Mouse (Mus musculus) Muller cell, postnatal 12 days (primary cell): ENCODE measurements around the gene Vipr1.
A peak's percentile ranks its signal among the peaks of the same experiment; 100 is the strongest.
"Not testable (repeated sequence)": the region's sequence is repeated elsewhere in the genome, so short reads cannot be mapped to it uniquely, and the experiment has no call there.

Experiments
- DNase-seq: peaks from one replicate; pipeline ENCODE4 v3.0.0-alpha.2; 2015; ENCODE audit errors: inconsistent ontology term

The Vipr1 gene

DNA sequence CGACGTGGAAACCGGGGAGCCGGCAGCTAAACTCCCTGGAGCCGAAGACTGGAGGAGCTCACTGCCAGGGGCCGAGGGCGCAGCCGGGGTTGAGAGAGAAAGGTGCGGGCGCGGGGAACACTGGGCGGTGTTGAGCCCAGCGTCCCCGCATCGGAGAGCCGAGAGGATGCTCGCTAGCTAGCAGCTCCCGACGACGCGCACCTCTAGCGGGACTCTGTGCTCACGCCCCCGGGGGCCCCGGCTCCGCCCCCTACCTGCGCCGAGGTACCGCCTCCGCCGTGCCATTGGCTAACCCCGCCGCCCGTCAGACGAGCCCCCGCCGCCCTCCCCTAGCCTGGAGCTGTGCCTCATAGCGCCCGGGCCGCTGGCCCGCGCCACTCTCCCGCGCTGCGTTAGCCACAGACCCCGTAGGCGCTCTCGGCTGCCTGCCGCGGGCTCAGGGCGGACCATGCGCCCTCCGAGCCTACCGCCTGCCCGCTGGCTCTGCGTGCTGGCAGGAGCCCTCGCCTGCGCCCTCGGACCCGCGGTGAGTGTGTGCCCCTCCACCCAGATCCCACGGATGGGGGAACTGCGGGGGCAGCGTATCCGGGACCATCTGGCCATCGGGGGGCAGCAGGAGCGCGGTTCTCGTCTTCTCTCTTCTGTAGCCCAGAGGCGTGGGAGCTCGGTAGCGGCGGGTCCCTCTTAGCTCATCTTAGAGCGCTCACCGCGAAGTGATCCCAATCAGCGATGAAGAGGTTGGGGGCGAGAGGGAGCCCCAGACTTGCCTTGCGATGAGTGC lies at the start of gene Vipr1:
Vipr1 (plus strand) TSS at position 316 of the 781 bp plus-strand sequence.
- peak; percentile 71 for DNase-seq

DNA sequence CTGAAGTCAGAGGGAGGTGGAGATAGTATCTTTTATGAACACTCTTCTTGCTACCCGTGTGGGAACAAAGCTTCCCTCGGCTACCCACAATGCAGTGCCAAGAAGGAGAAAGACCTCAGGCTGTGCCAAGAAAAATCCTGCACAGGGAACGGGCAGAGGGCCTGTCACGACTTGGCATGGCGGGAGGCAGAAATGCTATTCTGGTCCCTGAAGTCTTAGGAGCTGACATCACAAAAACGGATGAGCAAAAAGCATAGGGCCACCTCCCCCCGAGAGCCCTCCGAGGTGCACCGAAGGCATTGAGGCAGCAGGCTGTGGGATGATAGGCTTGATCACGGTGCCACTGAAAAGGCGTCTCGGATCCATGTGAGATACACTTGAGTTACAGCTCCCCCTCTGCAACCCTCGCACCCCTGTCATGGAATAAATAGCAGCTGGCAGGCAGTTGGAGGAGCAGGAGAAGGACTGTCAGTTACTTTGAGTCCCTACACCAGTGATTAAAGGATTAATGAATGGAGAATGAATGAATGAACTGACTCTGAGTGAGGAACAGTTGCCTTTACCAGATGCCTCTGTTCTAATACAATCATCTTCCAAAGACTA lies 49.5 kb upstream of the Vipr1 start:
- no peak for DNase-seq

DNA sequence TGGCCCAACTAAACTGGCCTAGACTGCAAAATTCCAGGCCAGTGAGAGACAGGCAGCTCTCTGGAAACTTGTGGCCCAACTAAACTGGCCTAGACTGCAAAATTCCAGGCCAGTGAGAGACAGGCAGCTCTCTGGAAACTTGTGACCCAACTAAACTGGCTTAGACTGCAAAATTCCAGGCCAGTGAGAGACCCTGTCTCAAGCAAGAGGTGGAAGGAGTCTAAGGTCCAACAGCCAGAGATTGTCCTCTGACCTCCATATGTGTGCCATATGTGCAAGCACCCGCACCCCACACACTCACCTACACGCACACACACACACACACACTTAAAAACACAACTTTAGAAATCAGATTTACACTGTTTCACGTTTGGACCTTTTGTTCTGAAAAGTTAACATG lies 48.7 kb upstream of the Vipr1 start:
- DNase-seq, result not testable (repeated sequence)

DNA sequence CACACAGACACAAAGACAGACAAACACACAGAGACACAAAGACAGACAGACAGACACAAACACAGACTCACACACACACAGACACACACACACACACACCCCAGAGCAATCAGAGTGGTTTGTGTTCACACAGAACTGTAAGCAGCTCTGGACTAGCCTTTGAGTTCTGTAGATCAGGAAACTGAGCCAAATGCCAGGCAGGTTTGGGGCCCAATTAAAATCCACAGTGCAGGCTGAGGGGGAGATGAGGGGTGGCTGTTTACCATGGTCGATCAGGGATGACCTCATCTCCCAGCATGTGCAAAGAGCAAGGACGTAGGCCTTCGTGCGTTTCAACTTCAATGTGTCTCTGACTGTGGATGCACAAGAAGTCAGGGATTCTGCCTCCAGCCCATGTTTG lies 47.7 kb upstream of the Vipr1 start:
- no peak for DNase-seq

DNA sequence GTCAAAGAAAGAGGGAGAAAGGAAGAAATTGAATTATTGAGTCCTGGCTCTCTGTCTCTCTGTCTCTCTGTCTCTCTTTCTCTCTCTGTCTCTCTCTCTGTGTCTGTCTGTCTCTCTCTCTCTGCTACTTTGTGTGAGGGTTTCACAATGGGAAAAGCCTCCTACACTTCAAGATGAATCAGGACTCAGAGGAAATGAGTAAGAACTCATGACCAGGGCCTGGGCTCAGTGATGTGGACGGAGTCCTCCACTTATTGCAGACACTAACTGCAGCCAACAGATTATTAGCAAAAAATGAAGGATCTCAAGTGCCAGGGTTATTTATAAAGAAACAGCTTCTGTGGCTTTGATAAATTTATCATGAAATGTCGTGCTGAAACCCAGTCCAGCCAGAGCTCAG lies 44.4 kb upstream of the Vipr1 start:
- DNase-seq, result peak; percentile 53

DNA sequence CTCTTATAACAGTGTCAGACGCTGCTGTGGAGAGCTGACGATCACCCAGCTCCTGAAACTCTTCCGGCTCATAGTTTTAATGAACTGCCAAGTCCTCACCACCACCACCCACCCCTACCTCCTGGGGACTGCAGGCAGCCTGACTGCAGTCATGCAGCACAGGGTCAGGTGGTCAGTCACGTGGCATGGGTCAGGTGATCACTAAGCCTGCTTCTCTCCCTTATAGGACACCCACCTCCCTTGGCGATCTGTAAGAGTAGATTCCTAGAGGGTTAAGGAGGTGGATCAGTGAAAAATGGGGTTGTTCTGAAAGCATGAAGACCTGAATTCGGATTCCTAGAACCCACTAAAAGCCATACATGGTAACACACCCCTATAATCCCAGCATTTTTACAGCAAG lies 43.0 kb upstream of the Vipr1 start:
- no peak for DNase-seq

DNA sequence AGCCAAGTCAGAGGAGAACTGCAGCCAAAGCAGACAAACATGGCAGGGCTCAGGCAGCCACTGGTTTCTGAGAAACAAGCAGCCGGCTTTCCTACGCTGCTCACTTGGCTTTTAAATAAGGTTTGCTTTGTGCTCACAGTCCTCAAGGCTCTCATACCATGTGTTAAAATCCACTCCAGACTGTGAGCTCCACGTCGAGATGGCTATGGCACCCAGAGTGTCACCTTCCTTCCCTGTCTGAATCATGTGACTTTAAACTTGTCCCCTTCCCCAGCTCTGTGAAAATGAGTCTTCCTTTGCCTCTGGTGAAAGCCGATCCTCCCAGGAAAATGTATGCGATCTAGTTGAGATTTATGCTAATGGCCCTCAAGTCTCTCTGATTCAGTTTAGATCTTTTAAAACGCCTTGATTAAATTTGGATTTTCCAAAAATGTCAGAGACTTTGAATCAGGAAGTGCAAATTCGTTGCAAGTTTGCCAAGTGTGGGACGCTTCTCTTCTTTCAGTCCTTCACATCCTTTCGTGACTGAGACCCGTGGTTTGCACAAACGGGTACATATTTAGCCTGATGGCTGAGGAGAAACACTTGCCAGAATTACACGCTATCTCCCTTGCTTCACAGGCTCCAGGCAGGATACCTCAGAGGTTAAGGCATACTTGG lies 42.2 kb upstream of the Vipr1 start:
- no peak for DNase-seq

DNA sequence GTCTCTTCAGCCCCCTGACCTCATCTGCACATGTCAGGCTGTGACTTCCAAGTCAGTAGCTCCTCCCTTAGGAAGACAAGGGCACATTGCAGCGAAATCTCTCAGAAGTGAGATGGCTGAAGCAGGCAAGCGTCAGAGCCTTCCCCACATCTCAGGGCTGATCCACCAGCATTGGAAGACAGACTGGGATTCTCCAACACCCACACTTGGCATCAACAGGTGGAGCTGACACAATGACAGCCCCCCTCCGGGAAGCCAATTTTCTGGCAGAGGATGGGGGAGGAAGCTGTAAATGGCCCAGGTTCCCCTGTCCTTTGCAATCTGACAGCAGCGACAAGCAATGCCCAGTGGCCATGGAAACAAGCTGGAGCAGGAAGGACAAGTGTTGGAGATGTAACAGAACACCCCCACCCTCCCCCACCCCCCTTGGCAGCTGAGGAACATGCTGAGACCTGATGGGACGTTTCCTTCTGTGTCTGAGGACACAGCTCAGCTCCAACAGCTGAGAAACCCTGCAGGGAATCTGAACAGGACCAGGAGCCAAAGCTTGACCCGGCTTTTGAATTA lies 41.6 kb upstream of the Vipr1 start:
- DNase-seq, result no peak

DNA sequence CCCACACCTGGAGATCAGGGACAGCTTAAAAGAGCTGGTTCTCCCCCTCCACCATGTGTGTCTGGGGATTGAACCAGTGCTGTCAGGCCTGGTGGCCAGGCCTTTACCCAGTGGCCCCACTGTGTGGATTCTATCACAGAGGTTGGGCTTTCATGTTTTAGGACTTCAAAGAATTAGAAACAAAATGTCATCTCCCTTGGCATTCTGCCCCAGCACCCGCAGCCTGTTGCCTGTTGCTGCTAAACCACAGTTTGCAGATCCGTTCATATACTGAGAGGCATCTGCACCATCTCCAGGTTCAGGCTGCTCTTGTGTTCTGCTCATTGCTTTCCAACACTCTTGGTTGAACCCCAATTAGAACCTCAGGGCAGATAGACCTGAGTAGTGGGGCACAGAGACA lies 40.1 kb upstream of the Vipr1 start:
- DNase-seq, result no peak

DNA sequence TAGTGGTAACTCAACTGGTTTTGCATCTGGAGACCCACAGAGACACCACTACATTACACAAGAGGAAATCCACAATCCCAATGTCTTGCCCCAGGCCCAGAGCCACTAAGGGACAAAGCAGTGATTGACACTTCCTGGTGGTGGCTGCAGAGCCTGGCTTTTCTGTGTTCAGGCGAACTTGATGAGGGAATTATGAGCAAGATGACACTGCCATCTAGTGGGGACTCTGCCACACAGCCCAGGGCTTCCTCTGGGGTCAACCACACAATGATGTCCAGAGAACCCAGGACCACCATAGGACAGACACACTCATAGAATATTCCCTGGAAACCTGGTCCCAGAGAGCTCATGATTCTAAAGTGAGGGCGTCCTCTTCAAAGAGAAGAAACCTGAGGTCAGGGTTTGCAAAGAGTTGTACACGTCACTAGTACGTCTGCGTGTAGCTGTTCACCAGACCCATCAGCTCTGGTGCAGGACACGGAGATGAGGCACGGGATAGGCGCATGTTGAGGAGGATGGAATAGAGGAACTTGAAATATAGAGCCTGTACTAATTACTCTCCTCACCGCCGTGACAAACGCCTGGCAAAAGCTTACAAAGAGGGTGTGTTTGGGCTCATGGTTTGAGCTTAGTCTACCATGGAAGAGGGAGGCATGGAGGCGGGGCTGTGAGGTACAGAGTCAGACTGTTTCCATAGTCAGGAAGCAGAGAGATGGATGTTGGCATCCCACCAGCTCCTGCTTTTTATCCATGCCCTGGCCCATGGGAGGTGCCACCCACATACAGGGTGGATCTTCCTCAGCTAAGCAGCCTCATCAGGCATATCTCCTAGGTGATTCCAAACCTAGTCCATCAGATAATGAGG lies 36.9 kb upstream of the Vipr1 start:
- DNase-seq, result peak; percentile 65

DNA sequence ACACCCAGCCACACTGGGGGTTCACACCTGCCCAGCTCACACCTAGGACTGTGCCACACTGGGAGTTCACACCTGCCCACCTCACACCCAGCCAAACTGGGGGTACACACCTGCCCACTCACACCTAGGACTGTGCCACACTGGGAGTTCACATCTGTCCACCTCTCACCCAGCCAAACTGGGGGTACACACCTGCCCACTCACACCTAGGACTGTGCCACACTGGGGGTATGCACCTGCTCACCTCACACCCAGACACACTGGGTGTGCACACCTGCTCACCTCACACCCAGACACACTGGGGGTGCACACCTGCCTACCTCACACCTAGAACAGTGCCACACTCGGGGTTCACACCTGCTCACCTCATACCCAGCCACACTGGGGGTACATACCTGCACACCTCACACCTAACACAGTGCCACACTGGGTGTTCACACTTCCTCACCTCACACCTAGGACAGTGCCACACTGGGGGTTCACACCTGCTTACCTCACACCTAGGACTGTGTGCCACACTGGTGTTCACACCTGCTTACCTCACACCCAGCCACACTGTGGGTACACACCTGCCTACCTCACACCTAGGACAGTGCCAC lies 35.9 kb upstream of the Vipr1 start:
- DNase-seq, result no peak

DNA sequence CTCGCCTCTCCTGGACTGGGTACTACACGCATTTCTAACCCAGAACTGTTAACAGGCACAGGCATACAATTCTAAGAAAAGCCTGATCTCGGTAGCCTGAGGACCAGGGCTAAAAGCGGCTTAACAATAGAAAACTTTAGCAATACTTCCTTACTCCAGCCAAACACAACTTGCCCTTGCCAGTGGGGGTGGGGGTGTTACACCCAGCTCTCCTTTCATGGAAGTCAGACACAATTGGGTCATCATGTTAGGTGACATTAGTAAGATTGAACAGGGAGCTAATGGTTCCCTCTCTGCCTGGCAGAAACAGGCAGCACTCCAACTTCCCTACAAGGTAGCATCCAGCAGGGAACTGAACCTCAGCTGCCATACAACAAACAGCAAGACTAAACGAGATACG lies 33.1 kb upstream of the Vipr1 start:
- no peak for DNase-seq

DNA sequence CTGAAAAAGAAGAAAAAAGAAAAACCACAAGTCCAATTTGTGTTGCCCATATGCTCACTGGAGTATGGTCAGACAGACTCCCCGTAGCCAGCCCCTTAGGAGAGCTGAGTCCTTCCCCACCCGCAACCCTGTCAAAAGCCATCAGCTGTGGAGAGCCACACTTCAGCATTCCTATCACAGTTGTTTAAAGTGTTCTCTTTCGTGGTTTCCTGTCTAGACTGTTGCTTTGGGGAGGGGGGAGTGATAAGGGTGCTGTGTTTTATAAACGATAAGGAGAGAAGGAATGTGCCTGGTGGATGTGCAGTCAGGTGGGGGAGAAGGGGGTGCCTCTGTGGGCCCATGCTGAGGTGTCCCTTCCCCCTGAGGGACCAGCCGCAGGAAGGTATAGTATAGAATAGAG lies 29.3 kb upstream of the Vipr1 start:
- no peak for DNase-seq

DNA sequence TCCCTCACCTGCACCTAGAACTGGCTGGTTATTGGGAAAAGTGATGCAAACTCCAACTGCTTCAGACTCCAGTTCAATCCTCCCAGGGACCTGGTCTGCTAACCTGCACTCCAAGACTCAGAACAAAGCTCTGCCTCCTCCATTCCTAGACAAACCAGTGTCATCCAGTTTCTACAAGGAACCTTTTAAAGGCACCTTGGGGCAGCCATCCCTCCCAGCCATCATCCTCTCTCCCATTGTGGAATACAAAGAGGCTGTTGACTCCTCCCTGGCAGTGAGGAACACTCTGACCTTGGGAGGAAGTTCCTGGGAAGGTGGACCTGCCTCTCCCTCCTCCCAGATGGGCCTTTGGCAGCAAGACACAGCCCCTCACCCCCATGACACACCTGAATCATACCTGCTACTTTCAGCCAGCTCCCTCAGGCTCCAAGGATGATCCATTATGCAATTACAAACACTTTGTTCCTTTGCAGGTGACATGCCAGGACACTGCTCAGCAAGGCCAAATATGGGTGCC lies 28.2 kb upstream of the Vipr1 start:
- DNase-seq, result no peak

DNA sequence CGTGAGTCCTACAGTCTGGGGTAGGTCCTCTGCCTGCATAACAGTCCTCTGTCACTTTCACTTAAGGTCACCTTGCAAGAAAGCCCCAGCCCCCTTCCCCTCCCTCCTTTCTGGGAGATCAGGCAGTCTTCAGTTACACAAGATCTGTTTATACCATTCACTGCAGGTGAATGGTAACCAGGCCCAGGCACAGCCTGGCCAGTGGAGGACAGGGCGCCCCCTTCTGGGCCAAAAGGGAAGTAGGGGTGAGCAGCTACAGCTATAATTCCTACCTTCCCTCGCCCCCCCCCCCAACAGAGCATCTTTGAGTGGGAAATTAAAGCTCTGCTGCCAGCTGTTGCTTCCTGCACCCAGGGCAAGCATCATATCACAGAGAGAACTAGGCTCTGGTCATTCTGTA lies 26.0 kb upstream of the Vipr1 start:
- no peak for DNase-seq

DNA sequence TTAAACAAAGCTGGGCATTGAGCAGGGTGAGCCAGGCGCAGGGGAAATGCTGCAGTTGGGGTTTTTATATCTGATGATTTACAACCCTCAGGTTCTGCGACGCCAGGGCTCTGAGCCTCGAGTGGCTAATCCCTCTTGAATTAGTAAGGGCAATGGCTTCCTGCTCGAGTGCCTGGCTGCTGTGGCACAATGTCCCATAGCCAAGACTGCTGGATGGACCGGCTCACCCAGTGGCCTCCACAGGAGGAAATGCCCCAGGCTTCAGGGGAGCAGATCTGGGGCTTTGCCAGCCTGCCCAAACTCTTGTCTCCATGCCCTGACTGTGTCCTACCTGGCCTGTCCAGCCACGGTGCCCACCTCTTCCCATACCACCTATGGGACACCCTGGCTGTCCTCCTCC lies 23.1 kb upstream of the Vipr1 start:
- no peak for DNase-seq

DNA sequence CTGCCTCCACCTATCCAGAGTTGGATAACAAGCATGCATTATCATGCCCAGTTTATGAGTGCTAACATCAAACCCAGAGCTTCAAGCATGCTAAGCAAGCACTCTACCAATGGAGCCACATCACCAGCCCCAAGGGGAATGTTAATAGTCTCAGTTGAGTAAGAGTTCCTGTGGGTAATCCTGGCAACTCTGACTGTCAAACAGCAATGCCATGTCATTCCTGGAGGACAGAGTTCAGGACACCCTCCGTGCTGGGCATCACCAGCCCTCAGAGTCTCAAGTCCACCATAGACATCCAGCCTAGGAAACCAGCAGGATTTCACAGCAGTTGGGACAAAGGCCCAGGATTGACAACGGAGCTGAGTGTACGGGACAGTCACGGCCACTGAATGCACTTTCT lies 19.3 kb upstream of the Vipr1 start:
- DNase-seq, result no peak

DNA sequence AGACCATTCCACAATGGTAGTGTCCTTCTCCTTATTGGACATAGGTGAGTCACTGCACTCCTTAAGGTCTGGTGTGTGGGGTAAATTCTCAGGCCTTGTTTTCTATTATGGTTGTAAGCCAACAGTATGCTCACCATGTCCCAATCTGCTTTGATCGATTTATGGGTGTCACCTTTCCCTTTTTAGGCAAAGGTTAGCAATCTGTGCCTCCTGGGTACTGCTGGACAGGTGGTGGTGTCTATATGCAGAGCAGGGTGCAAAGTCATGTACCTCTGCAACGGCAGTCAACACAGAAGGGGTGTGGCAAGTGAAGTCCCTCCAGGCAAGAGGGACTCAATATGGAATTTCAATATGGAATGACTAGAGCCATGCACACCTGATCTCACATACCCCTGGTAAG lies 17.6 kb upstream of the Vipr1 start:
- DNase-seq, result no peak

DNA sequence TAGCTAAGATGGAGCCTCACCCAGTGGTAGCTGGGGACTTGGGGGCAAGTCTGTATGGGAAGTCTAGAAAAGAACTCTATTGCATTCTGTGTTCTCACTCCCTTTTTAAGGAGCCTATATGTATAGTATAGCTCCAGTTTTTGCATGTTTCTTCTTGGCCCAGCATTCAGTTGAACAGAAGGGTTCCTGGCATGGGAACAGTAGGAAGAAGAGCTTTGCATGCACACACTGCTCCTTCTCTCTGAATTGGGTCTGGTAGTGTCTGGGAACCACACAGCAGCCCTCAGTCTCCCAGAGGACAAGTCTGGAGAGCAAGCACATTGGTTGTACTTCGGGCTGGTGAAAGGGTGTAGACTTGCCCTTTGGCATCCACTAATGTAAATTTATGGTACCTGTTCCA lies 11.9 kb upstream of the Vipr1 start:
- DNase-seq, result no peak

DNA sequence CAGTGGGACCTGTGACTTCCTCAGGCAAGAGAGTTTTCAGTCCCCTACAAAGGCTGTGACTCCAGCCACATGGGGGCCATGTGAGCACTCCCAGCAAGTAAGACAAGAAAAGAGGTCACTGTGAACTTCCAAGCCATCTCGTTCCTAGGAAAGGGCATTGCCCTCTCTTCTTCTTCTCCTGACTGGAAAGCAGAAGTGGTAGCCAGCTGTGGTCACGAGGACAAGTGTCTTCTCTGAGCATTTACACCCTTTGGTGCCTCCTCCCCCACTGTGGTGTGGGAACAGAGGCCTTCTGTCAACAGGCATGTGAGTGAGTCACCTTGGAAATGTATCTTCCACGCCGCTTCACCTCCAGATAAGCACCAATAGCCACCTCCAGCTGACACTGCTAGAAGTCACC lies 10.6 kb upstream of the Vipr1 start:
- DNase-seq, result no peak

DNA sequence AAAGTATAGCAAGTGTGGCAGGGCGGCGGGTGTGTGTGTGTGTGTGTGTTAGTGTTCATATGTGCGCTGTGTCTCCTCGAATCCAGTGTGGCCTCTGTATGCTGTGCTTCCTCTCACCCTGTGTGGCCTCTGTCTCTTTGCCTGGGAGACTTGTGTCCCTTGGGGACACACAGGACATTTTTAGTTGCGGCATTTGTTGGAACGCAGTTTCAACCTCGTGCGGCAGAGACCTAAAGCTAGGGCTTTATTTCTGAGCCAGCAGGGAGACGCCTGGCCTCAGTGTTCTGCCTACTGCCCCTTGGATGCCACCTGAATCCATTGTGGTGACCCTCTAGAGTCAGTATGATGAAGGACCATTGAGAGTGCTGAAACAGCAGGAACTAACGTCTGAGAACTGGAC lies 9.6 kb upstream of the Vipr1 start:
- DNase-seq, result no peak
